ENCODE assay signal across 9 mouse cellular contexts in genomic region chr7:112390252-112390936, GRCm38 (mm10). TPM values are rescaled to one million over a fixed set of nuclear protein-coding genes. Genes with fewer than 3 reads are reported as not detected.
DNase-seq lines count a peak whose midpoint lies in the region; ATAC-seq and TF ChIP-seq lines count a peak whose summit lies in the region.
"Had no signal": no experiment of that assay in that cellular context is flagged by ENCODE, and none has a peak within 500 bp of the region (broad histone marks: within the 10 kb centered on the region; RNA-seq: fewer than 3 reads in every experiment).

No protein-coding gene starts in this region.

- no peak overlapping the region for H3K9ac ChIP-seq in lung, embryonic 15.5 days
- peak overlapping the region; percentile 3; the same call in 1 of the 2 replicates for H3K9ac ChIP-seq in stomach, embryonic 16.5 days (ENCODE audit: low read length)

- WGBS in lung, embryonic 15.5 days = 21% methylated on average over 11 of the region's 11 CpGs
- 12% methylated on average over 11 of the region's 11 CpGs for WGBS in stomach, embryonic 16.5 days

- H3K4me3 ChIP-seq in lung, embryonic 15.5 days = no peak overlapping the region
- H3K4me3 ChIP-seq in stomach, embryonic 16.5 days (replicated peaks; ENCODE audit: low read length) = no peak overlapping the region
- no peak overlapping the region for H3K4me3 ChIP-seq in gastrocnemius, adult 2 months

- ATAC-seq in lung, embryonic 15.5 days (ENCODE audit: borderline replicate concordance, extremely low read depth, low FRiP score, low TSS enrichment) = no peak; the same call in 1 of the 2 replicates
- ATAC-seq in stomach, embryonic 16.5 days (ENCODE audit: insufficient read depth, low FRiP score) = peak; percentile 54; the same call in 1 of the 2 replicates
- ATAC-seq in monocyte, adult 5-6 weeks (replicated peaks; ENCODE audit: insufficient number of reproducible peaks, low FRiP score, low TSS enrichment, poor library complexity, severe bottlenecking) = no peak

- intact Hi-C loops in gastrocnemius, adult 2 months (cut with DNase I) = no loop called here

- H3K27me3 ChIP-seq in lung, embryonic 15.5 days = no peaks in the 10 kb centered on the region
- no peaks in the 10 kb centered on the region for H3K27me3 ChIP-seq in stomach, embryonic 16.5 days (ENCODE audit: control insufficient read depth, insufficient read depth, low read length)

- peak overlapping the region; percentile 60; the same call in 1 of the 2 replicates for H3K27ac ChIP-seq in lung, embryonic 15.5 days
- H3K27ac ChIP-seq in stomach, embryonic 16.5 days (ENCODE audit: low read length) = peak overlapping the region; percentile 85
- no peak overlapping the region for H3K27ac ChIP-seq in gastrocnemius, adult 2 months

- peak; percentile 41 for DNase-seq in retina, postnatal 1 day
- no peak for DNase-seq in retina, embryonic 14.5 days (ENCODE audit: low spot score)
- peak; percentile 81 for DNase-seq in forelimb bud, embryonic 11.5 days (ENCODE audit: low read depth, low spot score)
- DNase-seq in gastrocnemius, postnatal 4 days (ENCODE audit: low spot score in 2 of 2) = no peak
- DNase-seq in gastrocnemius, adult 2 months = no peak
- DNase-seq: right cerebral cortex, postnatal 14 days had no signal

- peaks cover 24% of the 10 kb centered on the region for H3K4me1 ChIP-seq in lung, embryonic 15.5 days
- H3K4me1 ChIP-seq in stomach, embryonic 16.5 days (ENCODE audit: control insufficient read depth, insufficient read depth, low read length) = peaks cover 26% of the 10 kb centered on the region

- TF ChIP-seq CTCF in gastrocnemius, adult 2 months (IDR thresholded peaks at IDR 0.05) = no peak

- no peak overlapping the region for H3K4me2 ChIP-seq in lung, embryonic 15.5 days
- H3K4me2 ChIP-seq in stomach, embryonic 16.5 days (ENCODE audit: low read depth, low read length) = peak overlapping the region; percentile 33

- no peaks in the 10 kb centered on the region for H3K9me3 ChIP-seq in lung, embryonic 15.5 days
- no peaks in the 10 kb centered on the region for H3K9me3 ChIP-seq in stomach, embryonic 16.5 days (replicated peaks; ENCODE audit: control insufficient read depth, low read length)

- H3K36me3 ChIP-seq in lung, embryonic 15.5 days = no peaks in the 10 kb centered on the region
- no peaks in the 10 kb centered on the region for H3K36me3 ChIP-seq in stomach, embryonic 16.5 days (ENCODE audit: control insufficient read depth, insufficient read depth, low read length)

RNA-seq across cellular contexts. Expression of gene Parva, which starts 36.9 kb away (rescaled TPM):
- polyA plus RNA-seq in lung, embryonic 15.5 days (2015; fragmentation: Nextera tagmentation; extraction: Ambion mirVana) = 109 TPM in 2 replicates
- 132 and 141 TPM in 2 replicates for polyA plus RNA-seq in stomach, embryonic 16.5 days (2015; fragmentation: Nextera tagmentation; extraction: Ambion mirVana)
- total RNA-seq in gastrocnemius, postnatal 4 days (2021) = 10 to 100 TPM; 73.8 to 77.9 TPM
- 10 to 100 TPM; 10.9 to 17.0 TPM for total RNA-seq in gastrocnemius, adult 2 months (2021)
- not detected in 3 replicates for total RNA-seq in monocyte, adult 5-6 weeks (2017)

Comparison
In these comparisons a context has a peak if more than half of its experiments do, and no peak if none do; other contexts are left out.
1. DNase-seq: peak in retina, postnatal 1 day (single experiment) and forelimb bud, embryonic 11.5 days (single experiment); none in retina, embryonic 14.5 days (single experiment), gastrocnemius, postnatal 4 days (0 of 2) and gastrocnemius, adult 2 months (single experiment).
2. RNA of gene Parva, which starts 36.9 kb away (total RNA-seq): 73.8 to 77.9 TPM in gastrocnemius, postnatal 4 days and 10.9 to 17.0 TPM in gastrocnemius, adult 2 months; not detected in monocyte, adult 5-6 weeks; every median in the first group is over 10 times any median in the second.